Mouse (Mus musculus) liver (tissue): ENCODE measurements around the gene Fnbp1.

ENCODE experiments used
- DNase-seq: peaks from one replicate; pipeline ENCODE4 v3.0.0-alpha.2; 2020; ENCODE audit warnings: mixed read lengths

Fnbp1 gene

DNA sequence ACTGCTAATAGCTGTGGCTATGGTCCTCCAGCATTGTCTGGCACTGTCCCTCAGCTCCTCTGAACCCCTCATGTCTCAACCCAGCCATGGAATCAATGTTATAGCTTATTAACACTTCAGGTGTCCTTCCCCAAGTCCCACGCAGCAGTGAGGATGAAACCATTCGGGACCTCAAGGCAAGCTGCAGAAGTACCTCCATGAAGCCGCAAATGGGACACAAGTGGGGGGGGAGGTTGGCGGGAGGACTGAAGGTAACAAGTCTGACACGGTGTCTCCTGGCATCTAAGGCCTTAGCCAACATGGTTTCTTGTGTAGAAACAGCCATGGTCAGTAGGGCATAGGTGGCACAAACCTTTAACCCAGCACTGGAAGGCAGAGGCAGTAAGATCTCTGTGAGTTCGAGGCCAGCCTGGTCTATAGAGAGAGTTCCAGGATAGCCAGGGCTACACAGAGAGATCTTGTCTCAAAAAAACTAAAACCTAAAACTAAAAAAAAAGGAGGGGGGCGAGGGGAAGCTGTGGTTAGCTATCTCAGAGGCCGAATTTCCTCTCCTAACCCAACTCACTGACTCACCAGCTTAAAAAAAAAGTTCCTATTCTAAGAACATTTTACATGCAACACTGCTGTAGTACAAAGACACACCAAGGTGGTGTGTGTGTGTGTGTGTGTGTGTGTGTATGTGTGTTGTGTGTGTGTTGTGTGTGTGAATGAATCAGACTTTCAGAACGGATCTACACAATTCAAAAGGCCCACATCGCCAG lies 79.8 kb downstream of the Fnbp1 start:
- no peak for DNase-seq

DNA sequence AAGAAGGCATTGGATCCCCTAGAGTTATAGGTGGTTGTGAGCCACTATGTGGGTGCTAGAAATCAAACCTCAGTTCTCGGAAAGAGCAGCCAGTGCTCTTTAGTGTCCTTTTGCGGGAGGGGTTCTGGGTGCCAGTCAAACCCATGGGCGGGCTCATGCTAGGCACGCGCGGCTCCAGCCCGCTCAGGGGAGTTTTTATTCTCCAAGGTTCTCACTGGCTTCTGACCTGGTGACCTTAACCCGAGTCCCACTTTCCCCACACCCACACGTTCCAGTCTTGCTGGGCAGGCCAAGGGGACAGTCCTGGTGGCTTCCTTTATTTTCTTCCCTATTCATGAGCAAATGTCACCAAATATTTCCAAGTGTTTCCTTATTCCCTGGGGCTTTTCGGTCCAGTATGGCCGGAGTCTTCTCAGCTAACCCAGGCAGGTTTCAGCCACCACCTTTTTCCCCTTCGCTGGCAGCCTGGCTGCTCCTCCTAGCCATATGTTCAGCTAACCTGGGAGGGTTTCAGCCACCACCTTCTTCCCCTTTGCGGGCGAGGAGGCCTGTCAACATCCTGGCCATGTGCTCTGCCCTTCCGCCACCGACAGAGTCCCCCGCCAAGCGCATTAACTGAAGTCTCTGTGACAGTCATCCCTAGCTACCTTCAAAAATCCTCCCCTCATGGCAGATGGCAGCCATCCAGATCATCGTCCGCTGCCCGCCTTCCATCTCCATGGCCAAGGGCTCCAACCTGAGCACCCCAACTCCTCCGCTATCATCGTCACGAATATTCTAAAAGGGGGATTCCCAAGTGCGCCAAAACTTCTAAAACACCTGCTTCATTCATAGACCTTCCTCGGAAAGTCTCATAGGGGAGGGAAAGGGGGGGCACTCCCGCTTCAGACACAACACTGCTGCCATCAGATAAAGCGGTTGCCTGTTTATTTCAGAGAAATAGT lies 80.7 kb downstream of the Fnbp1 start:
- DNase-seq: peak; percentile 47

DNA sequence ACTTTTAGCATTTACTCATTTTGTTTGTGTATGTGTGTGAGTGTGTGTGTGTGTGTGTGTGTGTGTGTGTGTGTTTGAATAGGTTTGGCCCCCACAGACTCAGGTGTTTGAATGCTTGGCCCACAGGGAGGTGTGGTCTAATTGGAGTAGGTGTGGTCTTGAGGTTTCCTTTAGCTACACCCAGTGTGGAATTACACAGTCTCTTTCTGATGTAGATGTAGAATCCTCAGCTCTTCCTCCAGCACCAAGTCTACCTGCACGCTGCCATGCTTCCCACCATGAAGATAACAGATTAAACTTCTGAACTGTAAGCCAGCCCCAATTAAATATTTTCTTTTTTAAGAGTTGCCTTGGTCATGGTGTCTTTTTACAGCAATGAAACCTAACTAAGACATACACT lies 81.5 kb downstream of the Fnbp1 start:
- no peak for DNase-seq

DNA sequence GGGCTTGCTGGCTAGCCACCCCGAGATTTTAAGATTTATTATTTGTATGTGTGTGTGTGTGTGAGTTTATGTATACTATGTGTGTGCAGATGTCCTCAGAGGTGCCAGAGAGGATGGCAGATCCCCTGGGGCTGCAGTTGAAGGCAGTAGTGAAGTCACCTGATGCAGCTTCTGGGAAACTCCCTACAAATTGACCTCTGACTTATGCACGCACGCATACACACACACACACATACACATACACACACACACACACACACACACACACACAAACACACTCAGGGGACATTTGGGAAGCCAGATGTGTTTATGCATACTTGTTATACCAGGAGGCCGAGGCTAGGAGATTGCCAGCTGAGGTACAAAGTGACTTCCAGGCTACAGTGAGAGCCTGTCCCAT lies 83.4 kb downstream of the Fnbp1 start:
- DNase-seq: no peak

DNA sequence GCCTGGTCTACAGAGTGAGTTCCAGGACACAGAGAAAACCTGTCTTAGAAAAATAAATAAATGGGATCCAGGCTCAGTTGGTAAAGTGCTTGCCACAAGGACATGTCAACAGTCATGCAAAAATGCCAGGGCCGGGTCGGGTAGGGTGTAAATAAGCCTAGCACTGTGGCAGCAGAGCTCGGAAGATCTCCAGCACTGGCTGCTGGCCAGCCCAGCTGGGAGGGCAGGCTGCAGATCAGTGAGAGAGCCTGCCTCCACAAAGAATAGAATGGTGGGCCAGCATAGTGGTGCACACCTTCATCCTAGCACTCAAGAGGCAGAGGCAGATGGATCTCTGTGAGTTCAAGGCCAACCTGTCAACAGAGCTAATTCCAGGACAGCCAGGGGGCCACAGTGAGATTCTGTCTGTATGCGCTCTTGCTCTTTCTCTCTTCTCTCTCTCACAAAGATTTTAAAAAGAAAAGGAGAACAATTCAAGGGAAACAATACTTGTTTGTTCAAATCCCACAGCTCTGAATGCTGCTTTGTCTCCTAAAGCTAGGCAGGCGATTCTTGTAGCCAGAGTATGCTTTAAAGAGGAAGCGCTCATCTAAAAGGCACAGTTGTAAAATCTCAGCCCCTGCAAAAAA lies 84.1 kb downstream of the Fnbp1 start:
- DNase-seq: no peak

DNA sequence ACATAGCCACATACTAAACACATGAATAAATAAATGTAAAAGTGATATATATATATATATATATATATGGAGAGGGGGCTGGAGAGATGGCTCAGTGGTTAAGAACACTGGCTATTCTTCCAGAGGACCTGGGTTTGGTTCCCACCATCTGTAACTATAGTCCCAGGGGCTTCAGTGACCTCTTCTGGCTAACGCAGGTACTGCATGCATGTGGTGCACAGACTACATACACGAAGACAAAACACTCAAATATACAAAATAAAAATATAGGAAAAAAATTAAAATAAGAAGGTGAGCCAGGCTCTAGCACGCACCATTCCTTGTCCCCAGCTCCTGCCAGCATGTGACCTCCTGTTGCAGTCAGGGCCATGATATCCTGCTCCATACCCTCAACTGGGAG lies 85.7 kb downstream of the Fnbp1 start:
- DNase-seq: no peak

DNA sequence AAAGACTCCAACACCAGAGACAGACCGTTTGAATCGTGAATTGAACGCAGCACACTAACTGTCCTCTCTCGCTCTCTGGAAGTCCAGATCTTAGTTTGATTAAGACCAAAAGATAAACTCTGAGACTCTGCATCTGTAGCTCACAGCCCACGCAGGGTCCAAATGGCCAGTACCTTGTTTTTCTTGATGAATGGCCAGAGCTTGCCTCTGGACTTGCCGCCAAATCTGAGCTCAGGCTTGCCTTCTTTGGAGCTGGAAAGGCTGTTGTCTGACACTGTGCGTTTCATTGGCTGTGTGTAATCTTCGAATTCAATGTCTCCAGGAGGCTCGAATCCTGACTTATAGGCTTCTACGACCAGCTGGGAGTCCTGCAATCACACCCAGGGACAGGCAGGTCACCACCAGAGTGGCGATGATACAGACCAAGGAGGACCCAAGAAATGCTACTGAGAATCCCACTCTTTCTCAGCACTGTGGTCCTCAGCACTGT lies 87.9 kb downstream of the Fnbp1 start:
- no peak for DNase-seq

DNA sequence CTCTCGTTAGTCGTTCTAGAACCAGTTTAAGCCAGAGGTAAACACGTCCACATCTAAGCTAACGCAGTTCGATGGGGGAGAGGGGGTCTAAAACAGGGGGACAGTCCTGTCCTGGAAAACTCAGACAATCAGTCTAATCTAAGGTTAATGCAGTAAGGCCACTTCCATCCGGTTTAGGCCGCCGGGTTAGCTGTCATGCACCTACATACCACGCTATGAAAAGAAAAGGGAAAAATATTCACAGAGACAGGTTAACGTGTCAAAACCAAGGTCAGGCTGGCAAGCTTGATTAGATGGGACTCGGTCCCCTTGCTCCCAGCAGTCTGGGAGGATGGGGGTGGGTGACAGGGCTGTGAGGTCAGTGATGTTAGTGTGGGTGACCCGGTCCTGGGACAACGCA lies 88.4 kb downstream of the Fnbp1 start:
- DNase-seq: no peak

DNA sequence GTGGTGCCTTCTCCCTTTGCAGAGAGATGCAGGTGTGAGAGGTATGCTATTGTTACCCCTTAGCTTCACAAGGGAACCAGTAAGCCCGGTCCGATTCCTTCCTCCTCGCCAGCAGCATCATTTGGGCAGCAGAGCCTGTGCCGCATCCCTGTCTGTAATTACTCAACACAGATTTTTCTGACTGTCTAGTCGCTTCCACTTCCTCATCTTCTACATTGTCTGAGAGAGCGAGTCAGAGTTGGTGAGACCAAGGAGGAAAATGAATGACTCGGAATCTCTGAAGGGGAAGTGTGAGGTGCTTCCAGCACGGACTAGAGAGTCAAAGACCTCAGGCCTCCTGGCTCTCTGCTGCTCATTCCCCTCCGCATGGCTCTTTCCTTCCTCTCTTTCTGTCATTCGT lies 89.4 kb downstream of the Fnbp1 start:
- no peak for DNase-seq

DNA sequence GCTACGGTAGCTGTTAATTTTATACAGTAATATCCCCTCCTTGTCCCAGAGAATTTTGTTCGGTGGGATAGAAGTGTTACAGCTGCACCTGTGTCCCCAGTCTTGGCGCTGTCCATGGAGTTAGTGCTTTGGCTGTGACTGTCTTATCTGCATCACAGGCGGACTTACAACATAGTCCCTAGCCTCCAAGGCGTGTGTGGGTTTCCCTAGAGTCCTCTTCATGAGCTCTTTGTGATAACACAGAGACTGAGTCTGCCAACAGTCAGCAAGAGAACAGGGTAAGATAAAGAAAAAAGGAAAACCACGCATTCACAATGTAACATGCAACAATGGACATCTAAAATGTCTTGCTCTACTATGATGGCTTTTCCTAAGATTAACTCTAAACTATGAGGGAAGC lies 93.8 kb downstream of the Fnbp1 start:
- peak; percentile 25 for DNase-seq

DNA sequence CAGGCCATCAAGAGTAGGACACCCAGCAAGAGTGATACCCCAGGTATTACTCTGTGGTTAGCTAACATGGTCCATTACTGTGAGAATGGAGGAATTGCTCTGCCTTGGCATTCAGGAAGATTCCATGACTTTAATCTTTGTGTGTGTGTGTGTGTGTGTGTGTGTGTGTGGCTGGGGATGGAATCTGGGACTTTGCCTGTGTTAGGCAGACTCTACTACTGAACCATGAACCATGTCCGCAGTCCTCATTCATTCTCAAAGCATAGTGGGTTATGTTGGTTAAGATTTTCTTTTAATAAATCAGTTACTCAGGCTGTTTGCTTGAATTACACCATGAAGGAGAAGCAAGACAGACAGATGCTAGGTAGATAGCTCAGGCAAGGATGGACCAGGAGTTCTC lies 98.0 kb downstream of the Fnbp1 start:
- DNase-seq: no peak

DNA sequence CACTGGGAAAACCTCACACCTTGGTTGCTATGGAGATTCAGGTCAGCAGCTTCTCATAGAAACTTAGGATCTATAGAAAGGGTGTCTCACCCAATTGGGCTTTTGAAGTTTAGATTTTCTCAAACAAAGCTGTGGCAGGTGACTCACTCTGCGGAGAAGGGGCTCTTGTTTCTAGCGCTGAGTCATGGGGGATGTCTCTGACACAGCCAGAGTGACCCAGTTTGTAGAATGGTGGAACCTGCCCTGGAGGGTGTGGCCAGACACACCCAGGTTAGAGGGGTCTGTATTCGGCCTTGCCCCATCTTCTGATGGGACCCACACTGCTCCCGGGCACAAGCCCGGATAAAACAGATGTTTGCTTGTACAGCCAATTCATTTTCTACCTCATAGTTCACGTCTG lies 98.9 kb downstream of the Fnbp1 start:
- no peak for DNase-seq

DNA sequence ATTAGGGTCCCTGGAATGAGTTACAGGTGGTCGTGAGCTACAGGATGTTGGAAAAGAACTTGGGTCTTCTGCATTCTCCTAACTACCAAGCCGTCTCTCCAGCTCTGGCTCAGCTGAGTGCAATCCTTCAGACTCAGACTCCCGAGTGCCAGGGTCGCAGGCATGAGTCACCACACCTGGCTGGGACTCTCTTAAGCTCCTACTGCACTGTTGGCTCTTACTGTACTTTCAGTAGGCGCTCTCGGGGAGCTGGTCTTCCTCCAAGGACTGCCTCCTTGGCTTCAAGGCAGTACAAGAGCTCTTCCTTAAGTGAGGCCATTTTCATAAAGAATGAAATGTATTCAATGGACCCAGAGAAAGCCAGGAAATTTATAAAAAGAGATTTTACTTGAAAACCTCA lies 100.4 kb downstream of the Fnbp1 start:
- no peak for DNase-seq

DNA sequence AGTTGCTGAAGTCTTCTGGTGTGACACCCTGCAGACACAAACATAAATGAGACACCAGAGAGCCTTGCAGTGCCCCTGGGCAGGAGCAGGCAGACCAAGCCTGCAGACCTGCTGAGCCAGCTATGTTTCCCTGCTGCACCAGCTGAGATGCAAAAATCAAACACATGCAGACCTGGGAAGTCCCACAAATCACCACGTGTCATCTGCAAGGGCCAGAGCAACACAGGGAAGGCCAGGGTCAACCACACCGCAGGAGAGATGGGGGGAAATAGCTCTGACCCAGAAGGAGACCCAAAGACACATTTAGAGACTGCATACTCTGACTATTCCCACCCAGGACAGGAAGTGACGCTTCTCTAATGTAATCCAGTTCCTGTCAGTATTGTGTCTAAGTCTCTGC lies 101.3 kb downstream of the Fnbp1 start:
- DNase-seq: no peak

DNA sequence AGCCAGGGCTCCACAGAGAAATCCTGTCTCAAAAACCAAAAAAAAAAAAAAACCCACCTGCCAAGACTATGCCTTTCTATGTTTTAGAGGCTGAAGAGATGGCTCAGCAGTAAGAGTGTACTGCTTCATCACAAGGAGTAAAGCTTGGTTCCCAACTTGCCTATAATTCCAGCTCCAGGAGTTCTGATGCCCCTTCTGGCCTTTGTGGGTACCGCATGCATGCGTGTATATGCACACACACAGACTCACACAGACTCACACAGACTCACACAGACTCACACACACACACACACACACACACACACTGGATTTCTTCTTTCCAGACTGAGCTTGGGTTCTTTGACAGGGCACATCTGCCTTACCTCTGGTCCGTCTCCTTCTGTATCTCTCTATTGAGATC lies 101.8 kb downstream of the Fnbp1 start:
- no peak for DNase-seq

DNA sequence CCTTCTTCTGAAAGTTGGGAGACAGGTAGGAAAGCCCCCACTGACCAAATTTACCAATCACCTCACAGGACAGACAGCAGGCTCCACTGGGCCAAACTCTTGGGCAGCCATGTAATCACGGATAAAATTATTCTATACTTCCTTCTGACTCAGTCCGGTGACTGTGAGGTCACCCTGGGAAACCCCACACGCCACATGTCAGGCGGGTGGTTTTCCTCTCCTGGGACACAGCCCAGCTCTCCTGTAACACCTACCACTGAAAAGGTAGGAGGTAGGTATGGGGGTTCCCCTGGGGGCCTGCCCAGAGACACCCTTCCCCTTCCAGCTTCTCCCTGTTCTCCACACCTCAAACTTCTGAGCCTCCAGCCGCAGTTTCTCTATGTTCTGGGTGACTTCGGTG lies 105.0 kb downstream of the Fnbp1 start:
- no peak for DNase-seq

DNA sequence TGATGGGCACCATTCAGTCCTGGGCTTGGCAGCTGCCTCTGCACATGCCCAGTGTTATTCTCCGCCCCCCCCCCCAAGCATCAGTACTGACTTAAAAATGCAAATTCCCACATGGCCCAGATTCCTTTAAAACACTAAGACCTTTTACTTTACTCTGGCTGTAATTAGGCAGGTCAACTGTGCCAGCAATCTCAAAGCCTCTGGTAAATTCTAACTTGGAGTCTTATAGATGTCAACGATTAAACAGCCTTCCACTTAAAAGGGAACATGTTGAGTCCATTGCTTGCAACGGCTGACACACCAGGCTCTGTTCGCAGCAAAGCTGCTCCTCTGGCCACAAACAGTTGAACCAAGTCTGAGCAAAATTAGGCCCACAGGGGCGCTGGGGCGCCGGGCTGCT lies 109.8 kb downstream of the Fnbp1 start:
- no peak for DNase-seq

DNA sequence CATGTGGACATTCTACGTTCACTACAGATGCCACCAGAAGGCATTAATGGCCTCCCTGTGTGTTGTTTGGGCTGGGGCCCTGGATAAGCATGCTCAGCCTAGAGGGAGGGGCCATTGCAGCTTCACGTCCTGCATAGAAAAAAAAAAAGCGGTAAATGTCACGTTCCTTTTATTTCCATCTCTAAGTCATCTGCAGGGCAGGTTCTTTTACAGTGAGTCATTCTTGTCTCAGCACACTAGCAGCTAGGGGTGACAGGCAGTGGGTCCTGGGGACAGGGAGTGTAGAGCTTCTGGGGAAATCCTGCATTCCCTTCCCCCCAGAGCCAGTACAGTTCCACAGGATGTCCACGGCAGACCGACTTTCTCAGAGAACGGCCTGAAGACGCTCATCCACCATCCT lies 115.2 kb downstream of the Fnbp1 start:
- no peak for DNase-seq

DNA sequence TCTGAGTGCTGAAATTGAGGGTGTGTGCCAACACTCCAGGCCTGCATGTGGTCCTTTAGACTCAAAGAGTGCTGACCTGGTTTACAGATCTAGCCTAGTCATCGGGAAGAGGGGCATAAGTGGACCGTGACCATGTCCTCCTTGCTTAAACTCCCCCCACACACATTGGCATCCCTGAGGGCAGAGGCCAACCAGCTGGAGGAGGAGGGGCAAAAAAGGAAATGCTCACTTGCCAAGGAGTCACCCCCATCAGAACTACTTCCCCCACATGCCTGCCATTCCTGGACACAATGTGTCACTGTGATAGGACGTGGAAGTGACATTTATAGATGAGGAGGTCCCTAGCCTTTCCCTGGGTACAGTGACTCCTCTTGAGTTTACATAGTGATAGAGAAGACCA lies 116.3 kb downstream of the Fnbp1 start:
- DNase-seq: no peak

DNA sequence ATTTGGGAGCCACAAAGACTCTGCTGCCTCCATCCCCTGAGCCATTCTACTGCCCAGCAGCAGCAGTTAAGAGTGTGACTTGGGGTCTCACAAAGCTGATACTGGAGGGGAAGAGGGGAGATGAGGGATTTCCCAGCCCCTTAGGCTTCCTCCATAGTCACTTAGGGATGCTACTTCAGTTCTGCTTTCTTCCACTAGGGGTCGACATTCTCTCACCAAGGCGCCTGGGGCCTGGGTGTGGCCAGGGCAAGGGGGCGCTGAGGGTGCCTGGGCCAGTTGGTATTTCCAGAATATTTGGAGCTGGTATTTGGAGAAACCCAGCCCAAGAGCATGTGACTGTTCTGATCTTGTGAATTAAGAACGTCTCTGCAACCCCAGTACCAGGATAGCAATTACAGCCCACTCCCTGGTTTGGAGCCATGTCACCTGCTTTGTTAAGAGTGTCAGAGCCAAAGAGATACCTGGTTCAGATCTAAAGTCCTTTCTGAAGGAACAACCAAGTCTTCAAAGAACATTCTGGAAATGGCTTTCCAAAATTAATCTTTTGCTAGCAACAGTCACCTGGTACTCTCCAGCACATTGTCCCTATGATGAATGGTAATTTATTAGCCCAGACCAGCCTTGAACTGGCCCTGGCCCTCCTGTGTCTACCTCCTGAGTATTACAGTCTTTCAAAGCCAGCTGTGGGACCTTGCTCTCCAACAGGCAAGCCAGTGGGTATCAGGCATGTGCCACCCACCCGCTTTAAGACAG lies 117.0 kb downstream of the Fnbp1 start:
- DNase-seq: peak; percentile 50

DNA sequence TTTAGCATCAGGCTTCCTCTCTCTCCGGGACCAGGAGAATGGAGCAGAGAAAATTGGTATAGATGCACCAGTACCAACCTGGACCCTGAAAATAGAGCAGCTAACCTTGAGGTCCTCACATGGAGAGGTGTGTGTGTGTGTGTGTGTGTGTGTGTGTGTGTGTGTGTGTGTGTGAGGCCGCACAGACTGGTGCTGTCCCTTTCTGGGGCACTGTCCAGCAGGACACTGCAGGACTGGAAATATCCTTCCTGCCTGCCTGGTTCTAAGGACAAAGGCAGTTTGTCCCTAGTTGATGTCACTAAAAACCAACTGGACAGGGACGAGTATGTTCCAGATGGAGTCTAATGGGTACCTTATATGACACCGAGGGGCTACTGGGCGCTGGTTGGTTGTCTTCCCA lies 117.9 kb downstream of the Fnbp1 start:
- no peak for DNase-seq

DNA sequence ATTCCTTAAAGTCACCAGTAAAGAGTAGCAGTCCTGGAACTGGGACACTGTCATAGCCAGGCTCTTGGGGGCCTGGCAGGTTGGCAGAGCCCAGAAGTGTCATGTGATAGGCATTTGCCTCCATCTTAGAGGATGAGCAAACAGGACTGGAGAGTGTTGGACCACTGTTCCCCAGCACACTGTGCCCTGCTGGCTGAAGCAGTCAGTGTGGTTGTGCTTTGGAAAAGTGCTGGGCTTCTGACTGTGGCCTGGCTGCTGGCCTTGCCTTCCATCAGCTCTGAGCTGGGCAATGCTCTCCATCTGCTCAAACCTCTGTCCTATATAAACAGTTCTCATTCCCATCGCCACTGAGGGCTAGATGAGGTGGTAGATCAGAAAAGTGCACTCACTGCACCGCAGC lies 121.6 kb downstream of the Fnbp1 start:
- no peak for DNase-seq

DNA sequence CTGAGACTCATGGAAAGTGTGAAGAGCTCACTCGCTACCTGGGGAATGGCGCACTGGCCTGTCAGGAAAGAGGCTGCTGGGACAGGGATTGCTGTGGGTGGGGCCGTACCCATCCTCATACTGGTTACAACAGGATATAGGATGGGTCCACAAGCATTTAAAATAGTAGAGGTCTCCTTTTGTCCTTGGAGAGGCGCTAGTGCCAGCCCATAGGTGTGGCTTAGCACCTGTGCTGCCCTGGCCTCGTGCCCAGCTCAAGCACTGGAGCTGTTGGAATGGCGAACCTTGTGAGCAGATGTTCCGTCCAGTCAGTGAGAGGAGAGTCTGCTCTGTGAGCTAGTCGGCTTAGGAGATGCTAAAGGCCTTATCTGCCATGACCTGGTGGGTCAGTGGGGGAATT lies 122.8 kb downstream of the Fnbp1 start:
- no peak for DNase-seq
